Comparison of ENCODE assay signal across 7 mouse cellular contexts in the genomic region with DNA sequence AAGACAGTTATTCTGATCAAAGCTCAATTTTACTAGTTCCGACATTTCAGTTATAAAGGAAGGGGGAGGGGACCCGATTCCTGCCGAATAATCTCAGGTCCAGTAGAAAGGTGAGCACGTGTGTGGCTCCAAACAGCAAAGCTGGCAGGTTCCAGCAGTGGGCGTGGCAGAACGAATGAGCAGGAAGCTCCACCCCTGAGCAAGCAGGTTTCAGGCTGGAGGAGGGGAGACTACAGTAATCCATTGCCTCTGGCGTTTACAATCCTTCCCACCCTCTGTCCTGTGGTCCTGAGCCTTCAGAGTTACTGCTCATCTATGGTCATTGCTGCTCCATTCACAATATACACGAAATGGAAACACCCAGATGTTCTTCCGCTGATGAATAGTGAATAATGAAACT. TPM values are rescaled to one million over a fixed set of nuclear protein-coding genes. Genes with fewer than 3 reads are reported as not detected.
DNase-seq lines count a peak whose midpoint lies in the region; ATAC-seq and TF ChIP-seq lines count a peak whose summit lies in the region.
"Not testable (repeated sequence)": the region's sequence is repeated elsewhere in the genome, so short reads cannot be mapped to it uniquely, and the experiment has no call there.

No protein-coding gene starts in this region.

- DNase-seq in adrenal gland, postnatal 25 days, result peak; percentile 16
- peak in 1 of 3 experiments; percentile 17 for DNase-seq in liver, embryonic 14.5 days (ENCODE audit: low read depth in 3 of 3, low spot score in 3 of 3)
- DNase-seq in midbrain, embryonic 14.5 days, result not testable (repeated sequence)

- WGBS in forebrain, embryonic 15.5 days, result 12% methylated on average over 9 of the region's 9 CpGs
- WGBS in kidney, embryonic 15.5 days, result 7% methylated on average over 9 of the region's 9 CpGs
- 4% methylated on average over 9 of the region's 9 CpGs for WGBS in liver, embryonic 14.5 days (ENCODE audit: insufficient replicate concordance)
- WGBS in midbrain, embryonic 14.5 days, result 7% methylated on average over 9 of the region's 9 CpGs
- 4% methylated on average over 9 of the region's 9 CpGs for WGBS in stomach, embryonic 16.5 days

- H3K27me3 ChIP-seq in forebrain, embryonic 15.5 days; kidney, embryonic 15.5 days; liver, embryonic 14.5 days (ENCODE audit: control insufficient read depth, insufficient read depth, low read length); midbrain, embryonic 14.5 days (ENCODE audit: control insufficient read depth, insufficient read depth, low read length); stomach, embryonic 16.5 days (ENCODE audit: control insufficient read depth, insufficient read depth, low read length): not testable (repeated sequence)

- not testable (repeated sequence) for H3K9ac ChIP-seq in forebrain, embryonic 15.5 days (replicated peaks); kidney, embryonic 15.5 days; midbrain, embryonic 14.5 days (replicated peaks; ENCODE audit: low read length)
- peak overlapping the region; percentile 34 for H3K9ac ChIP-seq in liver, embryonic 14.5 days (replicated peaks)
- 0 out of 2 replicates have a peak overlapping the region, but pooled peaks have one; percentile 23 for H3K9ac ChIP-seq in stomach, embryonic 16.5 days (ENCODE audit: low read length)

- not testable (repeated sequence) for H3K9me3 ChIP-seq in forebrain, embryonic 15.5 days; kidney, embryonic 15.5 days (replicated peaks); liver, embryonic 14.5 days (ENCODE audit: control insufficient read depth, low read length); midbrain, embryonic 14.5 days (ENCODE audit: control insufficient read depth, low read length); stomach, embryonic 16.5 days (replicated peaks; ENCODE audit: control insufficient read depth, low read length)

- not testable (repeated sequence) for H3K4me3 ChIP-seq in forebrain, embryonic 15.5 days; midbrain, embryonic 14.5 days (replicated peaks; ENCODE audit: low read depth, low read length); stomach, embryonic 16.5 days (replicated peaks; ENCODE audit: low read length)
- H3K4me3 ChIP-seq in kidney, embryonic 15.5 days (replicated peaks), result peak overlapping the region; percentile 20
- H3K4me3 ChIP-seq in liver, embryonic 14.5 days (ENCODE audit: insufficient read depth in 1 of 2, low read depth in 2 of 2, low read length in 2 of 2), result peak overlapping the region; percentile 23 to 44; a peak in 2 of 4 replicates

- TF ChIP-seq EP300 in liver, embryonic 14.5 days (IDR thresholded peaks at IDR 0.05; ENCODE audit: low read depth), result not testable (repeated sequence)

- ATAC-seq in forebrain, embryonic 15.5 days (replicated peaks); midbrain, embryonic 14.5 days (ENCODE audit: low FRiP score, low TSS enrichment): not testable (repeated sequence)
- peak; percentile 19 to 44; a peak in 2 of 4 replicates for ATAC-seq in hematopoietic stem cell, adult 5-6 weeks (replicated peaks in 1 of 2; ENCODE audit: insufficient read depth in 1 of 2, low FRiP score in 2 of 2, low TSS enrichment in 1 of 2, low read depth in 1 of 2, poor library complexity in 2 of 2, severe bottlenecking in 2 of 2)
- 0 out of 2 replicates have a peak, but pooled peaks have one; percentile 66 for ATAC-seq in kidney, embryonic 15.5 days (replicated peaks; ENCODE audit: low FRiP score)
- ATAC-seq in liver, embryonic 14.5 days (ENCODE audit: insufficient read depth), result peak; percentile 53; the same call in 1 of the 2 replicates
- peak; percentile 60; the same call in 1 of the 2 replicates for ATAC-seq in stomach, embryonic 16.5 days (ENCODE audit: insufficient read depth, low FRiP score)

- H3K36me3 ChIP-seq in forebrain, embryonic 15.5 days; kidney, embryonic 15.5 days; liver, embryonic 14.5 days (replicated peaks; ENCODE audit: control insufficient read depth, insufficient read depth, low read depth); midbrain, embryonic 14.5 days (ENCODE audit: control insufficient read depth, insufficient read depth, low read length); stomach, embryonic 16.5 days (ENCODE audit: control insufficient read depth, insufficient read depth, low read length): not testable (repeated sequence)

- H3K4me2 ChIP-seq in forebrain, embryonic 15.5 days (replicated peaks), result 0 out of 2 replicates have a peak overlapping the region, but pooled peaks have one; percentile 18
- H3K4me2 ChIP-seq in kidney, embryonic 15.5 days, result peak overlapping the region; percentile 52
- peak overlapping the region; percentile 60 for H3K4me2 ChIP-seq in liver, embryonic 14.5 days (ENCODE audit: low read depth)
- peak overlapping the region; percentile 24; the same call in 1 of the 2 replicates for H3K4me2 ChIP-seq in midbrain, embryonic 14.5 days (ENCODE audit: low read length)
- H3K4me2 ChIP-seq in stomach, embryonic 16.5 days (ENCODE audit: low read depth, low read length), result peak overlapping the region; percentile 43

- H3K4me1 ChIP-seq in forebrain, embryonic 15.5 days; midbrain, embryonic 14.5 days (ENCODE audit: control insufficient read depth, insufficient read depth, low read length); stomach, embryonic 16.5 days (ENCODE audit: control insufficient read depth, insufficient read depth, low read length): not testable (repeated sequence)
- H3K4me1 ChIP-seq in kidney, embryonic 15.5 days, result peaks cover 10% of the 10 kb centered on the region
- H3K4me1 ChIP-seq in liver, embryonic 14.5 days (replicated peaks; ENCODE audit: control insufficient read depth in 2 of 2, insufficient read depth in 2 of 2, low read length in 1 of 2), result peaks cover 3 to 10% of the 10 kb centered on the region in 2 experiments; a peak in 2 of 4 replicates

- H3K27ac ChIP-seq in forebrain, embryonic 15.5 days (replicated peaks); kidney, embryonic 15.5 days; liver, embryonic 14.5 days; midbrain, embryonic 14.5 days (replicated peaks; ENCODE audit: low read depth, low read length); stomach, embryonic 16.5 days (ENCODE audit: low read length): not testable (repeated sequence)

- TF ChIP-seq CTCF in liver, embryonic 14.5 days (IDR thresholded peaks at IDR 0.05; ENCODE audit: low read depth), result not testable (repeated sequence)

RNA-seq across cellular contexts. Expression of a gene that starts 42.8 kb away (rescaled TPM):
- total RNA-seq in adrenal gland, postnatal 25 days (2021), result 3.6 and 3.7 TPM in 2 replicates
- polyA plus RNA-seq in forebrain, embryonic 15.5 days (2015; fragmentation: Nextera tagmentation; extraction: Ambion mirVana), result 5.5 and 5.7 TPM in 2 replicates
- 21.8 and 30.6 TPM in 2 replicates for total RNA-seq in hematopoietic stem cell, adult 5-6 weeks (2017)
- polyA plus RNA-seq in kidney, embryonic 15.5 days (2015; fragmentation: Nextera tagmentation; extraction: Ambion mirVana), result 3.2 and 3.7 TPM in 2 replicates
- polyA plus RNA-seq in liver, embryonic 14.5 days (2012; rRNA removed), result 0.52 and 0.89 TPM in 2 replicates
- 0.64 and 0.77 TPM in 2 replicates for polyA plus RNA-seq in liver, embryonic 14.5 days (2014; fragmentation: Nextera tagmentation; extraction: Ambion mirVana)
- 3.5 and 4.7 TPM in 2 replicates for polyA plus RNA-seq in midbrain, embryonic 14.5 days (2014; fragmentation: Nextera tagmentation; extraction: Ambion mirVana)
- 3.7 and 4.2 TPM in 2 replicates for polyA plus RNA-seq in stomach, embryonic 16.5 days (2015; fragmentation: Nextera tagmentation; extraction: Ambion mirVana)
